Mouse (Mus musculus) embryonic facial prominence, embryonic 10.5 days (tissue): ENCODE measurements at regions not wholly inside any gene's neighbourhood (a gene's known extent, or its start where the extent isn't known, plus 50 kb on each side); places are given as distances from the start of the nearest gene placed in this dataset.
A peak's percentile ranks its signal among the peaks of the same experiment; 100 is the strongest.

Source experiments
- DNase-seq: peaks from one replicate; pipeline ENCODE4 v3.0.0-alpha.2; 2017; ENCODE audit warnings: low spot score
- H3K27ac ChIP-seq: fragments of 300-500 bp; sonication (generic); replicated peaks from 2 replicates; pipeline ENCODE4 v1.5.1; 2016; ENCODE audit warnings: mild to moderate bottlenecking
- H3K27me3 ChIP-seq: fragments of 300-500 bp; sonication (generic); replicated peaks from 2 replicates; pipeline ENCODE4 v1.6.1; 2016; ENCODE audit warnings: low read depth, mild to moderate bottlenecking; ENCODE audit not compliant: poor library complexity, severe bottlenecking
- H3K36me3 ChIP-seq: fragments of 300-500 bp; sonication (generic); replicated peaks from 2 replicates; pipeline ENCODE4 v1.6.1; 2016; ENCODE audit warnings: mild to moderate bottlenecking, moderate library complexity
- H3K4me1 ChIP-seq: fragments of 300-500 bp; sonication (generic); 2 replicates; pipeline ENCODE4 v1.6.1; 2016
- H3K4me3 ChIP-seq: fragments of 300-500 bp; sonication (generic); 2 replicates; pipeline ENCODE4 v1.5.1; 2016; ENCODE audit warnings: mild to moderate bottlenecking, moderate library complexity
- H3K9me3 ChIP-seq: fragments of 300-500 bp; sonication (generic); 2 replicates; pipeline ENCODE4 v1.6.1; 2016; ENCODE audit warnings: mild to moderate bottlenecking
- WGBS: fragments of 180-500 bp; shearing (Covaris S2); methylation state at CpG from one replicate; pipeline ENCODE4 v1.1.7; 2016; 5-methylcytosine and 5-hydroxymethylcytosine counted together

DNA sequence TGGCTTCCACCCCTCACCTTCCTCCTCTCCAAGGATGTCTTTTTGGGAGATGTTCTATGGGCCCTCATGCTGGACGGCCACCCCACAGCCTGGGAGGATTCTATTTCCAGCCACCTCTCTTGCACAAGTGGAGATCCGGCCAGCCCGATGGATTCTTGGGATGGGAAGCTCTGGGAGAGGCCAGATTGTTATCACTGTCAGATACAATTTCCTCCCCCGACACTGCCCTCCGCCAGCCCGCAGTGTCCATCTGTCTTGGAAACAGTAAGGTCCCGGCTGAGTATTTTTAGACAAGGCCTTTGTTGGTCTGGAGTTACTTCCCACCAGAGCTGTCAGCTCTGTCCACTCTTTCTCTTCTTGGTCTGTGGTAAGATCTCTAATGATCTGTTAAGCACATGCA lies 406.8 kb downstream of the Tns1 start:
- Histone ChIP-seq H3K36me3 (no peaks in the 10 kb centered on the region), H3K27me3 (no peaks in the 10 kb centered on the region), H3K9me3 (no peaks in the 10 kb centered on the region), H3K27ac (no peak overlapping the region), H3K4me1 (peaks cover 5% of the 10 kb centered on the region; the same call in 1 of the 2 replicates), H3K4me3 (no peak overlapping the region)
- 78% methylated on average over 7 of the region's 7 CpGs for WGBS
- DNase-seq, result no peak

DNA sequence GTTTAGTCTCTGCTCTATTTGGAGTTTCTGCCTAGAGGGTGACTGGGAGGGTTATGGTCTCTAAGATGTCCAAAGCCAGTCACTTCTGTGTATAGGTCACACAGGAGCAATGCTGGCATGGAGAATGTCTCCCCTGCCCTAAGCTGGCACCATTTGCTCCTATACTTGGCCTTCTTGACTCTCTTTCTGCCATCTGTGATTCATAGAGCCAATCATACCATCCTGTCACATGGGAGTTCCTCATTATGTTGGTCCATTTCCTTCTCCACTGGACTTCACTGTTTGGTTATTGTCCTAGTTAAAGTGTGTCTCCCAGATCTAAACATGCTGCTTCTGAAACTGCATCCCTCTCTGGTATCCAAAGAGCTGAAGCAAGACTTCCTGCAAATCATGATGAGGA lies 407.3 kb downstream of the Tns1 start:
- Histone ChIP-seq H3K36me3 (no peaks in the 10 kb centered on the region), H3K9me3 (no peaks in the 10 kb centered on the region), H3K4me1 (peaks cover 5% of the 10 kb centered on the region; the same call in 1 of the 2 replicates), H3K27me3 (no peaks in the 10 kb centered on the region), H3K4me3 (no peak overlapping the region), H3K27ac (no peak overlapping the region)
- no peak for DNase-seq

DNA sequence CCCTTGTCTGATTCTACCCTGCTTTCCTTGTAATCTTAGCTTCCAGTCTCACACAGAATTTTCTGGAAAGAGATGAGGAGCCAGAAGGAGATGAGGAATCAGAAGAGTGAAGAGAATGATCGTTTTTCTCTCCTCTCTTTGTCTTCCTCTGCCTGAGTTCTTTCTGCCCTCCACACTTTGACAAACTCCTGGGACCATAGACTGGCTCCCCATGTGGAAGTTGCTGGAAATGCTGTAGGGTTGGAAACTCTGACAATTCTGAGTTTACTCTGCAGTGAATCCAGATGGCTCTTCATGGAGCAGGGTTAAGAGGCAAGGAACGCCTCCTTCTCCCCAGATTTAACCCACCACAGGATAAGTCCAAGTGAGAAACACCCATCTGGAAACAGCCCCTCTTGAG lies 408.7 kb downstream of the Tns1 start:
- peaks cover 5% of the 10 kb centered on the region; the same call in 1 of the 2 replicates for H3K4me1 ChIP-seq
- no peaks in the 10 kb centered on the region for H3K36me3 ChIP-seq
- no peak overlapping the region for H3K4me3 ChIP-seq
- WGBS, result 82% methylated on average over 2 of the region's 2 CpGs
- H3K27ac ChIP-seq, result no peak overlapping the region
- no peak for DNase-seq
- no peaks in the 10 kb centered on the region for H3K9me3 ChIP-seq
- no peaks in the 10 kb centered on the region for H3K27me3 ChIP-seq

DNA sequence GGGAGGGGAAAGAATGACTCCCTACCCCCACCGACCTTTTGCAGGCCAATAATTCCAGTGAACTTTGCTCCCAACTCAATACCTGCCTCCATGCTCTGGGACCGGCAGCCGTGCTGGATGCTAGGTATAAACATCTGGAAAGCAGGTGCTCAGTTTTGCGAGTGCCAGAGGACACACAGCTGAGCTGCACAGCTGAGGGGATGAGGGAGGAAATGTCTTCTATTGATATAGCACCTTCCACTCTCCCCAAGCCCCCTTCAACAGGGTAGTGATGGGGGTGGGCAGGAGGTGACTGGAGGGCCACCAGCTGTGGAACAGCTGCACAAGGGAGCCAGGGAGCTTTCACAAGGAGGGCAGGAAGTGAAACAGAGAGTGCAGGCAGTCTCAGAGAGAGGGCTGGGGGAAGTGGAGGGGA lies 421.8 kb downstream of the Tns1 start:
- H3K36me3 ChIP-seq, result no peaks in the 10 kb centered on the region
- H3K4me3 ChIP-seq, result no peak overlapping the region
- DNase-seq, result peak; percentile 69
- peaks cover 12% of the 10 kb centered on the region for H3K4me1 ChIP-seq
- H3K27me3 ChIP-seq, result no peaks in the 10 kb centered on the region
- 28% methylated on average over 4 of the region's 4 CpGs for WGBS
- H3K9me3 ChIP-seq, result 0 out of 2 replicates have a peak, but pooled peaks cover under 1% of the 10 kb centered on the region
- no peak overlapping the region for H3K27ac ChIP-seq

DNA sequence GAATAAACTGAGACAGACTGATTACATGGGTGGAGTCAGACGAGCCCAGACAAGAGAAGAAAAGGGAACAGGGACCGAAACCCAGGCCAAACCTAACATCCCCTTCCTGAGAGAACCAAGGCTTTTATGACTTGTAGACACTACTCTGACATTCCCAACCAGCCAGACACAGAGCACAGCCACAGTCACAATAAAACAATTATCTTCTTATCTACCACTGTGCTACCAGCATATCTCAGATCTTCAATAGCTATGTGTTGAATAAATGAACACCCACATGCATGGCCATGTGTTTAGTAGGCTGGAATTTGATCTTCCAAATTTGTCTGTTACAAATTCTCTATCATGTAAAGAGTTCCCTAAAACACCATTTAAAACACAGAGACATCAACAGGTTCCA lies 430.7 kb downstream of the Tns1 start:
- 75% methylated on average over 2 of the region's 2 CpGs for WGBS
- no peak for DNase-seq
- Histone ChIP-seq H3K4me3 (no peak overlapping the region), H3K36me3 (no peaks in the 10 kb centered on the region), H3K27me3 (no peaks in the 10 kb centered on the region), H3K9me3 (no peaks in the 10 kb centered on the region), H3K27ac (no peak overlapping the region), H3K4me1 (no peaks in the 10 kb centered on the region)

DNA sequence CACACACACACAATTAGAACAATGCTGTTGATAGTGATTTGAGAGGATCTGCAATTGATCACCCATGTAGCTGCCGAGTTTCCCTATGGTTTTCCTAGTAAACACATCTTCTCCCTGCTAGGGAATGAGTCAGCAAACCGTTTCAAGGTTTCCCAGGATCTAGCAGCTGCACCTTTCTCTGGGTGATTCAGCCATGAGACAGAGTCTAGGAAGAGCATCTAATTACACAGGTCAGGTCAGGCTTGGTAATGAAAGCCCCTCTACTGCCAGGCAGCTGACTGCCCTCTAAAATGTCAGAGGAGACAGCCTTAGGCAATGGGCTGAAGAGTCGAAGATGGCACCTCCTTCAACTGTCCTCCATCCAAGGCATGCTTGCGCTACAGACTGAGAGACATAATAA lies 438.5 kb downstream of the Tns1 start:
- no peak overlapping the region for H3K27ac ChIP-seq
- H3K9me3 ChIP-seq, result no peaks in the 10 kb centered on the region
- no peak overlapping the region for H3K4me3 ChIP-seq
- H3K36me3 ChIP-seq, result no peaks in the 10 kb centered on the region
- H3K4me1 ChIP-seq, result peaks cover 6% of the 10 kb centered on the region
- no peaks in the 10 kb centered on the region for H3K27me3 ChIP-seq
- 71% methylated on average over 4 of the region's 4 CpGs for WGBS
- DNase-seq, result no peak

DNA sequence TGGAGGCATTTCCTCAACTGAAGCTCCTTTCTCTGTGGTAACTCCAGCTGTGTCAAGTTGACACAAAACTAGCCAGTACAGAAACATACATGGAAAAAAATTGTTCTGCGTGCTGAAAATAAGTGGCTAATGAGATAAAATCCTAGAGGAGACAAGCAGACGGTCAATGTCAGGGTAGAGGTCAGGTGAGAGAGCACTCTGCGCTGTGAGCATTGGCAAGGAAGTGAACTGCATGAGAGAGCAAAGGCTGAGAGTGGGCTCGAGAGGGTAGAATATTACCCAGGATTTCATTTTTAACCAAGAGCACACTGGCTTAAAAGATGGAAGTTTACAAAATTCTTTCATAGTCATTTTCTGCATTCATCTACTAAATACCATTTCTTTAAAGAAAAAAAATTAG lies 439.2 kb downstream of the Tns1 start:
- no peaks in the 10 kb centered on the region for H3K36me3 ChIP-seq
- H3K27me3 ChIP-seq, result no peaks in the 10 kb centered on the region
- no peak for DNase-seq
- no peak overlapping the region for H3K27ac ChIP-seq
- H3K4me3 ChIP-seq, result no peak overlapping the region
- no peaks in the 10 kb centered on the region for H3K9me3 ChIP-seq
- WGBS, result 82% methylated on average over 4 of the region's 4 CpGs
- peaks cover 6% of the 10 kb centered on the region for H3K4me1 ChIP-seq

DNA sequence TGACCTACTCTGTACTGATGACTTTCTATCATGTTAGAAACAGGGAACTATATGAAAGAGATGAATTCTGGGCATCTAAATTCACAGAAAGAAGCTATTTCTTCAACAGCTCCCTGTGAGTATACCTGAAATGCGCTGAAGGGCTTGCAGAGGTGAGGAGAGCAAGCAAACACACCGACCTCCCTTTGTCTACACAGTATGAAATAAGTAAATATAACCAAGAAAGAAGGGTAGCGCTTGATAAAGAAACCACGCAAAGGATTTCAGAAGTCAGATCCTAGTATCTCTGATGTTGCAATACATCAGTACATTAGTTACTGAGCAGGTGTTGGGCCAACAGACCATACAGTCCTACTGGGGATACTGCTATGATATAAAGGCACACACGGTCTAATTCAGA lies 440.1 kb downstream of the Tns1 start:
- Histone ChIP-seq H3K4me3 (no peak overlapping the region), H3K4me1 (peaks cover 6% of the 10 kb centered on the region), H3K36me3 (no peaks in the 10 kb centered on the region), H3K27me3 (no peaks in the 10 kb centered on the region), H3K9me3 (no peaks in the 10 kb centered on the region), H3K27ac (no peak overlapping the region)
- no peak for DNase-seq
- 91% methylated on average over 5 of the region's 5 CpGs for WGBS

DNA sequence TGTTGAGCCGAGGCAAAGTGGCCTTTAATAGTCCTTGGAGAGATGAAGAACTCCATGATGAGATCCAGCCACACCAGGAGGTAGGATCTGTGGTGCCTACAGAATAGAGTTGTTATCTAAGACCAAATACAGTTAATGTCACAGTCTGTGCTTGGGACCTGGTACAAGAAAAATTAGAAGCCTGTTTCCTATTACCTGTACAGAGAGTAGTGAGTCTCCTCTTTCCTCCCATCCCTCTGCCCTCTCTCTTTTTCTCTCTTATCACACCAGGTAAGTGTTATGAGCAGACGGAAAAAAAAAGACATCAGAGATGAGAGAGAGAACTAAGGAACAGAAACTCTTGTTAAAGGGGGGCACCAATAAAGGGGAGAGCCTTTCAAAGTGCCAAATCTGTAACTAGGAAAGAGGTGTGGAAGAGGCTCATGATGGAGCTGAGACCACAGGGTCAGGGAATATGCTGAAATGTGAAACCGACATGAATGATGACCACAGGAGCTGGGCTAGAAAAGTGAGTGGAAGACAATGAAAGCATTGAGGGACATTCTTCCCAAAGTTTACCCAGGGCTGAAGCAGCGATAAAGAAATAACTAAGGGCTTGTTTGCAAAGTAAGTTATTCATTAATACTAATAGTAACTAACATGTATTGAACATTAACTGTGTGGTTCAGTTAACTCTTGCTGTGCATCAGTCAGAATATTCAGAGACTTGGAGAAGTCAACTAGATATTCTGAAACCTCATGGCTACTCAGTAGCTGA lies 440.9 kb downstream of the Tns1 start:
- H3K9me3 ChIP-seq, result no peaks in the 10 kb centered on the region
- no peaks in the 10 kb centered on the region for H3K27me3 ChIP-seq
- H3K36me3 ChIP-seq, result no peaks in the 10 kb centered on the region
- H3K4me1 ChIP-seq, result peaks cover 6% of the 10 kb centered on the region
- no peak overlapping the region for H3K27ac ChIP-seq
- DNase-seq, result no peak
- no peak overlapping the region for H3K4me3 ChIP-seq
- WGBS, result 59% methylated on average over 4 of the region's 4 CpGs

DNA sequence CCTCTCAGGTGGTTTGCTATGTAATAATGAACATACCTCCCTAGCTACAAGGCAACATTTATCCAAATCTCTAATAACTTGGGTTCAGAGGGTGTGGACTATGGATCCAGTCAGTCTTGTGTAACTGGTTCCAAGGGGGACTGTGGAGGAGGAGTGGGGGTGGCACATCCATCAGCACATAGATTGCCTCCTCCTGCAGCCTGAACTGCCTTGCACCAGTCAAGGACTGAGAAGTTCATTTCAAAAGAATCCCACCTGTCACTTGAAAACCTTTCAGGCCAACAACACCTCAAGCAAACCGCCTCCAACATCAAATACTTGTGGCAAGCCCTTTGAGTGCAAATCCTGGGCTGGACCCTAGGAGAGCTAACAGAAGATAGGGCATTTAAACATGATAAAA lies 442.6 kb downstream of the Tns1 start:
- Histone ChIP-seq H3K27ac (no peak overlapping the region), H3K27me3 (no peaks in the 10 kb centered on the region), H3K36me3 (no peaks in the 10 kb centered on the region), H3K4me3 (no peak overlapping the region), H3K4me1 (peaks cover 6% of the 10 kb centered on the region), H3K9me3 (no peaks in the 10 kb centered on the region)
- 69% methylated on average over 1 of the region's 1 CpGs for WGBS
- no peak for DNase-seq

DNA sequence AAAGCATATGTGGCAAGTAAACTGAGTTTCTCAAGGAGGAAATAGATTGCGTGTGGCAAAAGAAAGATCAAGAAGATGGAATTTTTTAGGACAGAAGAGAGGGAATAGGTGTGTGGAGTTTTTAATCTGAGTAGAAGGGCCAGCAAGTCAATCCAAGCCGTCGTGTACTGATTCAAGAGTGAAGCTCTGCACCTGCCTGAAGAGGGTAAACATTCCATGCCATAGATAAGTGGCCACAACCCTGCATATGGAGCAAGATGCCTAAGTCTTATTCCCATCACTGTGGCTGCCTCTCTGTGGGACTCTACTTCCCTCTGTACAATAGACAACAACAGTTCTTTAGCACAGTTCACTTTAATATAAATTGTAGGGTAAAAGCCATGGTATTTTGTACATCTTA lies 443.4 kb downstream of the Tns1 start:
- Histone ChIP-seq H3K36me3 (no peaks in the 10 kb centered on the region), H3K4me1 (peaks cover 4% of the 10 kb centered on the region), H3K9me3 (no peaks in the 10 kb centered on the region), H3K27ac (no peak overlapping the region), H3K4me3 (no peak overlapping the region), H3K27me3 (no peaks in the 10 kb centered on the region)
- DNase-seq, result no peak
- 92% methylated on average over 3 of the region's 3 CpGs for WGBS

DNA sequence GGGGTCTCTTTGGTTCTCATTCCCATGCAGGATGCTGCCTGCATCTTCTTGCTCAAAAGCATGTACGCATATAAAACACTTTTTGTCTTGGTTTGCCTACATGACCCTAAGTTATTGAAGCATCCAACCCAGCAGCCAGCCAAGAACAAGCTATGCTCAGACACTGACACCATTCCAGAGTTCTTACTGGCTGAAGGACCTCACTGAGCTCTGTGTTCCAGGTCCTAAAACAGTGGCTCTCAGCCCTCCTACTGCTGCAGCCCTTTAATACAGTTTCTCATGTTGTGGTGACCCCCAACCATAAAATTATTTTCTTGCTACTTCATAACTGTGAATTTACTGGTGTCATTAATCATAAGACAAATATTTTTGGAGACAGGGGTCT lies 450.4 kb downstream of the Tns1 start:
- Histone ChIP-seq H3K4me3 (no peak overlapping the region), H3K4me1 (peaks cover 11% of the 10 kb centered on the region; the same call in 1 of the 2 replicates), H3K27ac (no peak overlapping the region), H3K36me3 (no peaks in the 10 kb centered on the region), H3K27me3 (no peaks in the 10 kb centered on the region), H3K9me3 (no peaks in the 10 kb centered on the region)
- no peak for DNase-seq
- 49% methylated on average over 1 of the region's 1 CpGs for WGBS

DNA sequence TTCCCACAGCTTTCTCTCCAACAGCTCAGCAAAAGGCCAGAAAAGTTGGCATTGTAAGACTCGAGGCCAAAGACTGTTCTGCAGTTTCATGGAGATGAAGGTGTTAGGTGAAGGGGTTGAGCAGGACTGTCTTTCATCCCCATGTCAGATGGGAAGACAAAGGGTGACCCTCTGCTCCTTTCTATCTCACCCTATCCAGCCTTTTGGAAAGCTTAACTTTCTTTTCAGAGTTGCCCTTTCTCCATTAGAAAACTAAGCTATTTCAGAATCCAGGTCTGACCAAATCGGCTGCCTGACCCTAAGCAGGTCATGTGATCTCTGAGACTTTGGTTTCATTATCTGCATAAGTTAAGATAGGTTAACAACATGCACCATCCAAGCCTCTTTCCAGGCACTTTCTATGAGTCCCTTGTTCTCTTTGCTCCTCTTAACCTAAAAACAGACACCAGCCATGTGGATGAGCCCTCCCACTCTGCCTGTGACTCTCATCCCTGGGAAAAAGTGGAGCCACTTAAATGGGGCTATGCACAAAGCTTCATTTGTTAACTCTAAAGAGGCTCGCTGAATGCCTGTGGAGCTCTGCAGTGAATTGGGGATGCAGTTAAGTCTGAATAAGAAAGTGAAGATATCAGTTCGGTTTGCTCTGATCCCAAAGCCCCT lies 450.9 kb downstream of the Tns1 start:
- H3K27ac ChIP-seq, result no peak overlapping the region

More for the DNA sequence above, 450.9 kb downstream of the Tns1 start:
- Histone ChIP-seq H3K4me1 (peaks cover 11% of the 10 kb centered on the region; the same call in 1 of the 2 replicates), H3K9me3 (no peaks in the 10 kb centered on the region), H3K36me3 (no peaks in the 10 kb centered on the region), H3K4me3 (no peak overlapping the region), H3K27me3 (no peaks in the 10 kb centered on the region)
- WGBS, result 20% methylated on average over 4 of the region's 4 CpGs
- DNase-seq, result no peak
